Mouse (Mus musculus) CH12.LX (cell line): ENCODE results near the gene Sgcg.

ENCODE experiments used
- CHD2 ChIP-seq: IDR thresholded peaks from 2 replicates; pipeline ENCODE4 v1.6.1; 2011; ENCODE audit warnings: low read length, improper control_type of control experiment
- CTCF ChIP-seq, 2 experiments: IDR thresholded peaks in 1 of 2; conservative IDR thresholded peaks in 1 of 2; 2 replicates each; pipeline ENCODE4 v1.5.1; 2011 to 2012; ENCODE audit warnings: low read depth in 2 of 2, low read length in 2 of 2, improper control_type of control experiment in 1 of 2, inconsistent platforms in 1 of 2, mild to moderate bottlenecking in 1 of 2, moderate library complexity in 1 of 2
- ELF1 ChIP-seq: IDR thresholded peaks from 2 replicates; pipeline ENCODE4 v1.6.1; 2014; ENCODE audit warnings: low read depth, mild to moderate bottlenecking, inconsistent platforms, low read length, improper control_type of control experiment
- JUN ChIP-seq: IDR thresholded peaks from 2 replicates; pipeline ENCODE4 v1.6.1; 2011; ENCODE audit warnings: low read depth, mild to moderate bottlenecking, low read length, improper control_type of control experiment, moderate library complexity; ENCODE audit not compliant: insufficient read depth
- MAX ChIP-seq: IDR thresholded peaks from 2 replicates; pipeline ENCODE4 v1.6.1; 2011; ENCODE audit warnings: low read length, improper control_type of control experiment
- MEF2A ChIP-seq: IDR thresholded peaks from 2 replicates; pipeline ENCODE4 v1.6.1; 2014; ENCODE audit warnings: low read depth, mild to moderate bottlenecking, inconsistent platforms, low read length, improper control_type of control experiment, borderline replicate concordance
- POLR2AphosphoS2 ChIP-seq: IDR thresholded peaks from 2 replicates; pipeline ENCODE4 v1.6.1; 2011; ENCODE audit warnings: low read depth, low read length, improper control_type of control experiment
- TBP ChIP-seq: conservative IDR thresholded peaks from 2 replicates; pipeline ENCODE4 v1.6.1; 2011; ENCODE audit warnings: low read depth, low read length, improper control_type of control experiment
- TCF12 ChIP-seq: IDR thresholded peaks from 2 replicates; pipeline ENCODE4 v1.6.1; 2014; ENCODE audit warnings: low read depth, mild to moderate bottlenecking, inconsistent platforms, low read length, improper control_type of control experiment
- USF2 ChIP-seq: conservative IDR thresholded peaks from 2 replicates; pipeline ENCODE4 v1.6.1; 2011; ENCODE audit warnings: low read depth, low read length, improper control_type of control experiment
- ZC3H11A ChIP-seq: IDR thresholded peaks from 2 replicates; pipeline ENCODE4 v1.6.1; 2012; ENCODE audit warnings: low read depth, mild to moderate bottlenecking, inconsistent platforms, low read length, improper control_type of control experiment
- ZKSCAN1 ChIP-seq: IDR thresholded peaks from 2 replicates; pipeline ENCODE4 v1.6.1; 2012; ENCODE audit warnings: low read depth, inconsistent platforms, low read length, improper control_type of control experiment, borderline replicate concordance

- TF ChIP-seq TBP (no peak), MAX (no peak), CTCF (conservative IDR thresholded peaks at IDR 0.05 in 1 of 2, IDR thresholded peaks at IDR 0.05 in 1 of 2; ENCODE audit: low read depth in 2 of 2, low read length in 2 of 2) (no peak), JUN (no peak), CHD2 (no peak), ZC3H11A (no peak), ELF1 (no peak), TCF12 (no peak), MEF2A (no peak), POLR2AphosphoS2 (no peak), USF2 (no peak), ZKSCAN1 (no peak)
Measured at GRCm38 (mm10) chr14:61299810-61300209, 41.5 kb upstream of the Sgcg start.
